Mouse (Mus musculus) testis, postnatal 14 days (tissue): ENCODE data around the gene 5031439G07Rik.
"Not testable (repeated sequence)": the region's sequence is repeated elsewhere in the genome, so short reads cannot be mapped to it uniquely, and the experiment has no call there.

Experiments
- DNase-seq: peaks from one replicate; pipeline ENCODE4 v3.0.0; 2021; ENCODE audit warnings: low spot score

5031439G07Rik gene

DNA sequence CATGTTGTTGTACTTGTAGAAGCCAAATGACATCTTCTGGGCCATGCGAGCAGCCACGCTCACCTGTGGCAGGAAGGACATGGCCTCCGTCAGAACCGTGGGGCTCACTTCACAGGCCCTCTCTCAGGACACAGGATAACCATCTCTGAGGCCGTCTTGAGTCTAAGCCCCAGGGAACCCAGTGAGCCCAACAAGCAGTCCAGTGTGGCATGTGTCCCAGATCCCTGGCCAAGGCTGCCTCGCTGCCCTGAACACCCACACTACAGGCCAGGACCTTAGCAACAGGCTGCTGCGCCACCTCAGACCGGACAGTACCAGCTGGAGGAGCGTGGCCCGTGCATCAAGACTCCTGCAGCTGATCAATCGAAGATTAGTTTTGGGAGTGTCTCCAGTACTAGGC is 35.1 kb downstream of the 5031439G07Rik start:
- no peak for DNase-seq

GRCm38 (mm10) chr15:84950053-84950452 is 38.3 kb downstream of the 5031439G07Rik start:
- DNase-seq: no peak

DNA sequence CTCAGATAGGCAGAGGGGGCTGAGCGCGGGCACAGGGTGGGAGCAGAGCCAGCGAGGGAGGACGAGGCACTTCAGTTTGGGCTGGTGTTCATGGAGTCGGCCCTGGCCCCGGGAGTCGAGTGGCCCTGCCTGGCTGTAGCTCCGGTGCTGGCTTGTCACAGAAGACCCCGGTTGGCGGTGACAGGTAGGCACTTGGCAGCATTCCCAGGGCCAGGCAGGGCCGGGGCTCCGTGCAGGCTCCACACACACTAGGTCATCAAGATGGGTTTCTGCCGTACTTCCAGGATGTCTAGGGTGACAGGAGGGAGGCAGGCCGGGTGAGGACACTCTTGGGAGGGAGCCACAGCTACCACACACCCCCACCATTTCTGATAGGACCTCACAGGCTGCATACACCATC is 39.4 kb downstream of the 5031439G07Rik start:
- no peak for DNase-seq

DNA sequence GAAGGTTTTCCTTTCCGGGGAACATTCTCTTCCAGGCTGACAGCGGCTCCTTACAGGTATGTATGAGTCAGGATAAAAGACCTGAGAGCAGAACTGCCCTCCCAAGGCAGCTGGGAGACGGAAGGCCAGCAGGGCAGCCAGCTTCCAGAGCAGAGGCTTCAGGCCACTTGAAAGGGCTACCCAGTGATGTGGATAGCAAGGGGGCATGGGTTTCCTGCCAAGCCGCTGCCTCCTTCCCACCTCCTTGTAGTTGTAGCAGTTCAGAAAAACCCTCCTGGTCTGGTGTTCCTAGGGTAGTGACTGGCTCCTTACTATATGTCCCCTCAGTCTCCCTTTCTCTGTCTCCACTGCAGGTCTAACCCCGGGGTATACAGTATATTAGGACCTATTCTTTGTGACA is 44.0 kb downstream of the 5031439G07Rik start:
- no peak for DNase-seq

- DNase-seq: no peak
Observed at GRCm38 (mm10) chr15:84942647-84943285, 45.6 kb downstream of the 5031439G07Rik start.

- no peak for DNase-seq
Observed at GRCm38 (mm10) chr15:84940102-84940501, 48.2 kb downstream of the 5031439G07Rik start.

- DNase-seq: no peak
Observed at GRCm38 (mm10) chr15:84934901-84935300, 53.5 kb downstream of the 5031439G07Rik start.

GRCm38 (mm10) chr15:84932351-84932750 is 56.0 kb downstream of the 5031439G07Rik start:
- DNase-seq: no peak

- no peak for DNase-seq
Observed at GRCm38 (mm10) chr15:84925495-84926018, 62.8 kb downstream of the 5031439G07Rik start.

GRCm38 (mm10) chr15:84924781-84925315 is 63.5 kb downstream of the 5031439G07Rik start:
- DNase-seq: no peak

- no peak for DNase-seq
Observed at GRCm38 (mm10) chr15:84923508-84924181, 64.7 kb downstream of the 5031439G07Rik start.

DNA sequence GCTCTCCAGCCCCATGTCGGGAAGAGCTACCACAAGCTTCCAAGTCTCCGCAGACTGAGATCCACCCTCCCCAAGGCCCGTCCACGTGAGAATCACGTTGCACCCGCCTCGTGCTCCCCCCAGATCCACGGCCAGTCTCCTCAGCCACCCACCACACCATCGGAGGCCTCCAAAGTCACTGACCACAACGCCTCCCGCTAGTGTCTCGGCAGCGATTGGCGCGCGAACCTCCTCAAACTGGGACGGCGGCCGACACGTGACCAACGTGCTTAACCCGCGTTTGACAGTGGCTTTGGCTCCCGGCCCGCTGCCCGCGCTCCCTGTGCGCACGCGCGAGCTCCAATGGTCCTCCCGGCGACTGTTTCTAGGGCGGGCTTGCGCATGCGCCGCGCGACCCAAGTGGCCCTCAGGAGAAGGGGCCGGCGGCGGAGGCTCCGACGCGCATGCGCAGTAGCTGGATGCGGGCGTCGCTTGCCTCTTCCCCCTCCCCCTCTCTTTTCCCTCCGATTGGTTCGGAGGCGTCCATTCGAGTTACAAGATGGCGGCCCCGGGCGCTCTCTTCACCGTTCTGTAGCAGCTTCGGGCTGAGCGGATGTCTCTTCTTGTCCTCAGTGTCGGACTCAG is 65.4 kb downstream of the 5031439G07Rik start, which contains the start of gene Nup50:
TSS of gene Nup50 (plus strand) at position 528 of the 624 bp plus-strand sequence.
- peak; percentile 99 for DNase-seq

DNA sequence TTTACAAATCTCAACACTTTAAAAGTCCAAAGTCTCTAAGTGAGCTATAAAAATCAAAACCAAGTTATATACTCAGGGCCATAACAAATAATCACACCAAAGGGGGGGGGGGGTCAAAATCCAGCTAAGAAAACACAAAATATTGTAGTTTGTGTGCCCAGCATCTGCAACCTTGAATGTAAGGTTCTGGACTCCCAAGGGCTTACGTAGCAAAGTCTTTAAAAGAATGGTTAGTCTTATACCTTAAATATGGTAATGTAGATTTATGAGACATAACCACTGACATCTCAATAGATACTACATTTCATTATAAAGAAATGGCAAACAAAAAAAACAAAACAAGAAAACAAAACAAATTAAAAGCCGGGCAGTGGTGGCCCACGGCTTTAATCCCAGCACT is 68.4 kb downstream of the 5031439G07Rik start, which contains the start of gene Gm29666:
TSS of gene Gm29666 (minus strand) at position 101 of the 400 bp plus-strand sequence.
- DNase-seq: no peak

DNA sequence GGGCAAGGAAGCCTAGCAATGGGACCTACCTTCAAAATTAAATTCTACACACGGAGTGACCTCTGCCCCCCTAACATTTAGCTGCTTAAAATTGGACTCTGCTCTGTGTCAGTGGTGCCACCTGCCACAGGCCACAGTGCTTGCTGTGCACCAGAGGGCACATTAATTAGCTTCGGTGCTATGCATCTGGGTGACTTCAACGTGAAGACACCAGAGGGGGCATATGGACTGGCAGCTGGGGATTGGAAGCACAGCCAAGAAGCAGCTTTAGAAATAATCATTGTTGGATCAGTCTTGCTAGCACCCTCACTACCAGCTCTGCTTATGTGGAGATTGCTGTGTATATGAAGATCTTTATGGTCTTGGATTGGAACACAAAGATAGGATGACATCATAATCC is 75.2 kb downstream of the 5031439G07Rik start:
- DNase-seq: no peak

DNA sequence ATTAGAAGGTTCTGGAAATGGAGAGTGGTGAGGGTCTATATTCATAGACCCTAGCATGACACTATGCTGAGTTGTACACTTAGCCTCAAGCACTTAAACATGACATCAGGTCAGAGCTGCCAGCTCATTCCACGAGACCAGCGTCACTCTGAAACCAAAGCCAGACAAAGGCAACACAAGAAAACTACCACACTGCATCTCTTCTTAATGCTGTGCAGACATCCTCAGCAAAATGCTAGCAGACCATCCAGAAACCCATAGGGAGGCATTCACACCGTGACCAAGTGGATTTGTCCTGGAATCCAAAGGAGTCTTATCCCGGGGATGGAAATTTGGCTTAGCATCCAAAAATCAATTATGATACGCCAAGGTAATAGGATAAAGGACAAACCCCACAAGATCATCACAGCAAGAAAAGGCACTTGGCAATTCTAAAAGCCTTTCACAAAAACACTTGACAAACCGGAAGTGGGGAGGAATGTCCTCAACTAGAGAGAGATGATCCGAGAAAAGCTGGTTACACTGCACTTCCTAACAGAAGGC is 84.4 kb downstream of the 5031439G07Rik start:
- no peak for DNase-seq

DNA sequence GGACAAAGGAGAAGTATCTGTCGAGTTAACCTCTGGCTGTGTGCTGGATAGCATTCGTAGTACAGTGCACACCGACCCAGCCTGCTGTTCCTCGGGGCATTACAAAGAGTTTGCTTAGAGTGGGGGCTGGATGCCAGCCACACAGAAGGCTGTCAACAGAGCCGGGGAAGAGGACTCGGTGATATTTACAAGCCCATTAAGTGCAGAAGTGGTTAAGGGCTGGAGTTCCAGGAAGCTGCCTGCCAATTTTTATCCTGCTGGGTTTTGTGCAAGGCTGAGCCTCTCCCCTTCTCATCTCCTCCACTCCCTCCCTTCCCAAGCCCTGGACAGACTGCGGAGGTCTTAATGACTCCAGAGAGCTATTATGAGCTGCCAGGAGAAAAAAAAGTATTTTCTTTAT is 90.3 kb downstream of the 5031439G07Rik start:
- DNase-seq: no peak

- no peak for DNase-seq
Observed at GRCm38 (mm10) chr15:84896664-84897063, 91.7 kb downstream of the 5031439G07Rik start.

- not testable (repeated sequence) for DNase-seq
Observed at GRCm38 (mm10) chr15:84896216-84896615, 92.1 kb downstream of the 5031439G07Rik start.
